Mouse (Mus musculus) myocyte (in vitro differentiated cells): ENCODE measurements around the gene Ltbp3.
A peak's percentile ranks its signal among the peaks of the same experiment; 100 is the strongest.

Experiments used
- MAX ChIP-seq: IDR thresholded peaks from one replicate; pipeline ENCODE4 v1.6.1; 2011; ENCODE audit warnings: low read depth, mild to moderate bottlenecking, control low read depth
- MYOD1 ChIP-seq, 3 experiments: IDR thresholded peaks; one replicate each; pipeline ENCODE4 v1.6.1; 2011; ENCODE audit warnings: control low read depth in 2 of 3, low read depth in 2 of 3, mild to moderate bottlenecking in 2 of 3, moderate library complexity in 1 of 3; ENCODE audit not compliant: insufficient read length in 2 of 3, control insufficient read depth in 1 of 3
- MYOG ChIP-seq, 3 experiments: IDR thresholded peaks; one replicate each; pipeline ENCODE4 v1.6.1; 2011; ENCODE audit warnings: control low read depth in 2 of 3, low read depth in 2 of 3, mild to moderate bottlenecking in 2 of 3; ENCODE audit not compliant: insufficient read length in 2 of 3, control insufficient read depth in 1 of 3, insufficient read depth in 1 of 3
- POLR2A ChIP-seq: IDR thresholded peaks from one replicate; pipeline ENCODE4 v1.6.1; 2011; ENCODE audit warnings: low read depth, mild to moderate bottlenecking, control low read depth, moderate library complexity; ENCODE audit not compliant: insufficient read length
- POLR2AphosphoS2 ChIP-seq: IDR thresholded peaks from one replicate; pipeline ENCODE4 v1.6.1; 2011; ENCODE audit warnings: low read depth, control low read depth; ENCODE audit not compliant: insufficient read length
- REST ChIP-seq: IDR thresholded peaks from one replicate; pipeline ENCODE4 v1.6.1; 2011; ENCODE audit warnings: mild to moderate bottlenecking, control low read depth, moderate library complexity; ENCODE audit not compliant: insufficient read depth, insufficient read length
- SRF ChIP-seq: IDR thresholded peaks from one replicate; pipeline ENCODE4 v1.6.1; 2011; ENCODE audit warnings: low read depth; ENCODE audit not compliant: control insufficient read depth, insufficient read length
- TCF12 ChIP-seq: IDR thresholded peaks from one replicate; pipeline ENCODE4 v1.6.1; 2011; ENCODE audit warnings: mild to moderate bottlenecking, control low read depth; ENCODE audit not compliant: poor library complexity, insufficient read depth, severe bottlenecking
- USF1 ChIP-seq: IDR thresholded peaks from one replicate; pipeline ENCODE4 v1.6.1; 2011; ENCODE audit warnings: low read depth, mild to moderate bottlenecking, control low read depth, moderate library complexity

DNA sequence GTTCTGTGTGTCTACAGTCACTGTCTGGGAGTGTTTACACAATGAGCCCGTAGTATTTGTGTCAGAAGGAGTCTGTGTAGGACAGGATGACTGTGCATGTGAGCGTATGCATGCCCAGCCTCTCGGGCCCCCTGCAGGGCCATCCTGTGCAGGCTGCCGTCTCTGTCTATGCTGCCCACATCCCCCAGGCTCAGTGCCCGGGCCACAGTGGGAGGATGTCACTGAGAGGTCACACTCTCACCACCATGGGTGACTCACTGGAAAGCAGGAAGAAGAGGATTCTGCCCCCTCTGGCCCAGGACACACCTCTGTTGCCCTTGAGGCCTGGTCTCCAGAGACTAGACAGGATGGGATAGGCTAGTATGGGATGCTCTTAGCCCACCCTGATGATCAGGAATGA lies 2.9 kb downstream of the Ltbp3 start:
- TF ChIP-seq POLR2A (peak; percentile 25), REST (no peak), MYOG (IDR thresholded peaks at IDR 0.05; ENCODE audit: control insufficient read depth in 1 of 3, insufficient read depth in 1 of 3, insufficient read length in 2 of 3, low read depth in 2 of 3) (peak in 1 of 3 experiments; percentile 21), SRF (no peak), USF1 (no peak), MYOD1 (IDR thresholded peaks at IDR 0.05; ENCODE audit: control insufficient read depth in 1 of 3, insufficient read length in 2 of 3, low read depth in 2 of 3) (peak in 1 of 3 experiments; percentile 49), MAX (no peak), POLR2AphosphoS2 (no peak), TCF12 (no peak)
